Comparison of ENCODE assay signal across 20 mouse cellular contexts in genomic region chr6:22074232-22075083, GRCm38 (mm10).
"Had no signal": no experiment of that assay in that cellular context is flagged by ENCODE, and none has a peak within 500 bp of the region (broad histone marks: within the 10 kb centered on the region; RNA-seq: fewer than 3 reads in every experiment).

No protein-coding gene starts in this region.

- H3K4me1 ChIP-seq: limb, embryonic 10.5 days; limb, embryonic 13.5 days; liver, embryonic 12.5 days; liver, embryonic 15.5 days; midbrain, embryonic 12.5 days; neural tube, embryonic 12.5 days; neural tube, embryonic 15.5 days had no signal

- H3K36me3 ChIP-seq: liver, embryonic 12.5 days; liver, embryonic 15.5 days; midbrain, embryonic 12.5 days; midbrain, embryonic 15.5 days; neural tube, embryonic 12.5 days; neural tube, embryonic 15.5 days had no signal

- H3K4me2 ChIP-seq: limb, embryonic 13.5 days; liver, embryonic 12.5 days; liver, embryonic 15.5 days; midbrain, embryonic 12.5 days; midbrain, embryonic 15.5 days; neural tube, embryonic 12.5 days; neural tube, embryonic 15.5 days had no signal

- DNase-seq: kidney, adult 18-20 months; kidney, adult 9 months; kidney, postnatal 14 days; kidney, postnatal 4 days; liver; lung, postnatal 10 days; right cerebral cortex, adult 18-20 months; right cerebral cortex, postnatal 14 days; right cerebral cortex, postnatal 4 days; thymus, postnatal 36 days had no signal

- ATAC-seq: hindbrain, embryonic 16.5 days; liver, embryonic 12.5 days; midbrain, embryonic 15.5 days had no signal

- H3K27ac ChIP-seq: limb, embryonic 10.5 days; limb, embryonic 13.5 days; liver, embryonic 12.5 days; liver, embryonic 15.5 days; macrophage; midbrain, embryonic 12.5 days; midbrain, embryonic 15.5 days; neural tube, embryonic 12.5 days; neural tube, embryonic 15.5 days had no signal

- H3K4me3 ChIP-seq: limb, embryonic 10.5 days; limb, embryonic 13.5 days; liver, embryonic 12.5 days; liver, embryonic 15.5 days; midbrain, embryonic 12.5 days; midbrain, embryonic 15.5 days; neural tube, embryonic 12.5 days; neural tube, embryonic 15.5 days had no signal

- H3K27me3 ChIP-seq: limb, embryonic 13.5 days; liver, embryonic 12.5 days; liver, embryonic 15.5 days; midbrain, embryonic 12.5 days; midbrain, embryonic 15.5 days; neural tube, embryonic 12.5 days; neural tube, embryonic 15.5 days had no signal

- H3K9ac ChIP-seq: limb, embryonic 13.5 days; liver, embryonic 12.5 days; liver, embryonic 15.5 days; midbrain, embryonic 12.5 days; midbrain, embryonic 15.5 days; neural tube, embryonic 12.5 days; neural tube, embryonic 15.5 days had no signal

- H3K9me3 ChIP-seq: limb, embryonic 10.5 days; limb, embryonic 13.5 days; liver, embryonic 12.5 days; liver, embryonic 15.5 days; midbrain, embryonic 12.5 days; midbrain, embryonic 15.5 days; neural tube, embryonic 12.5 days; neural tube, embryonic 15.5 days had no signal
